Mouse (Mus musculus): ENCODE results near the gene Recql5.

- TF ChIP-seq CTCF (IDR thresholded peaks at IDR 0.05; ENCODE audit: control insufficient read depth, insufficient read depth, low read length) (no peak), POLR2A (IDR thresholded peaks at IDR 0.05; ENCODE audit: borderline replicate concordance, control insufficient read depth, low read depth, low read length) (no peak)
These were observed 50.0 kb downstream of the Recql5 start for GRCm38 (mm10) chr11:115883251-115883650.

All from bone marrow, adult 2 months (tissue).